Mouse (Mus musculus) heart, postnatal 0 days (tissue): Measurements from ENCODE around the gene Slc25a10.

ENCODE experiments used
- CTCF ChIP-seq: IDR thresholded peaks from 2 replicates; pipeline ENCODE4 v1.5.1; 2016; ENCODE audit warnings: antibody characterized with exemption, control low read depth, low read depth
- EP300 ChIP-seq: IDR thresholded peaks from 2 replicates; pipeline ENCODE4 v1.6.1; 2016; ENCODE audit warnings: antibody characterized with exemption, low read depth

DNA sequence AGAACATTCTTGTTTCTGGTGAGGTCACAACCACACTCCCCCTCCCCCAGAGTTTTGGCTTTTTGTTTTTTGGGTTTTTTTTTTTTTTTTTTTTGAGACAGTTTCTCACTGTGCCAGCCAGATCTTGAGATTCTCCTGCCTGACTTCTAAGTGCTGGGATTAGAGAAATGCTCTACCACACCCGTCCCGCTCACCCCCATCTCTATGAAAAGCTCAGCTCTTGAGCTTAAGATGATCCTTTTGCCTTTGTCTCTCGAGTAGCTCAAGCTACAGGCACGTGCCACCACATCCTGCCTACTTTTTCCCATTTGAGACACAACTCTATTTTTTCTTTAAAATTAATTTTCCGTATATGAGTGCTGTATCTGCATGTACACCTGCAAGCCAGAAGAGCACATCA is 27.3 kb upstream of the Slc25a10 start:
- no peak for TF ChIP-seq EP300
- no peak for TF ChIP-seq CTCF
